Mouse (Mus musculus) midbrain, embryonic 12.5 days (tissue): ENCODE results near the gene Olfr447. TPM values are rescaled to one million over a fixed set of nuclear protein-coding genes. Genes with fewer than 3 reads are reported as not detected.

Source experiments
- ATAC-seq: fragments of 200-750 bp; cut with Nextera tagmentation; 2 replicates; pipeline ENCODE4 v1.8.0; 2017; ENCODE audit warnings: low read depth, moderate TSS enrichment, moderate library complexity; ENCODE audit not compliant: low FRiP score
- H3K27ac ChIP-seq: fragments of 300-500 bp; sonication (generic); replicated peaks from 2 replicates; pipeline ENCODE4 v1.5.1; 2016; ENCODE audit warnings: mild to moderate bottlenecking
- H3K27me3 ChIP-seq: fragments of 300-500 bp; sonication (generic); 2 replicates; pipeline ENCODE4 v1.6.1; 2016; ENCODE audit warnings: mild to moderate bottlenecking
- H3K36me3 ChIP-seq: fragments of 300-500 bp; sonication (generic); 2 replicates; pipeline ENCODE4 v1.6.1; 2016
- H3K4me1 ChIP-seq: fragments of 300-500 bp; sonication (generic); 2 replicates; pipeline ENCODE4 v1.6.1; 2016
- H3K4me2 ChIP-seq: fragments of 300-500 bp; sonication (generic); replicated peaks from 2 replicates; pipeline ENCODE4 v1.6.1; 2016; ENCODE audit warnings: mild to moderate bottlenecking, moderate library complexity
- H3K4me3 ChIP-seq: fragments of 300-500 bp; sonication (generic); 2 replicates; pipeline ENCODE4 v1.5.1; 2016; ENCODE audit warnings: mild to moderate bottlenecking
- H3K9ac ChIP-seq: fragments of 300-500 bp; sonication (generic); replicated peaks from 2 replicates; pipeline ENCODE4 v1.6.1; 2016; ENCODE audit warnings: mild to moderate bottlenecking, moderate library complexity
- H3K9me3 ChIP-seq: fragments of 300-500 bp; sonication (generic); 2 replicates; pipeline ENCODE4 v1.6.1; 2016; ENCODE audit warnings: mild to moderate bottlenecking
- WGBS: fragments of 180-500 bp; shearing (Covaris S2); methylation state at CpG from one replicate; pipeline ENCODE4 v1.1.7; 2016; 5-methylcytosine and 5-hydroxymethylcytosine counted together
- polyA plus RNA-seq: library from polyadenylated mRNA; unstranded; fragments of >200 nt; fragmentation: Nextera tagmentation; extraction: Ambion mirVana; gene quantifications from 2 replicates; pipeline ENCODE4 v1.2.1, GENCODE M21; 2016

Olfr447 gene
- polyA plus RNA-seq, result not detected in 2 replicates

- no peak within 1 kb of the TSS for H3K27ac ChIP-seq
- no peak for ATAC-seq
- no peaks in the 10 kb centered on the region for H3K9me3 ChIP-seq
- no peak within 1 kb of the TSS for H3K4me3 ChIP-seq
- no peak within 1 kb of the TSS for H3K4me2 ChIP-seq
- no peaks in the 10 kb centered on the region for H3K36me3 ChIP-seq
- no peaks in the 10 kb centered on the region for H3K27me3 ChIP-seq
- no peaks in the 10 kb centered on the region for H3K4me1 ChIP-seq
- H3K9ac ChIP-seq, result no peak within 1 kb of the TSS
These were observed at the start of gene Olfr447 for GRCm38 (mm10) chr6:42908578-42908977. Gene Olfr447, plus strand, starts transcription at chr6:42908878.

GRCm38 (mm10) chr6:42860222-42860819 is 48.4 kb upstream of the Olfr447 start:
- peak; percentile 77; the same call in 1 of the 2 replicates for ATAC-seq
- no peak overlapping the region for H3K4me3 ChIP-seq
- no peaks in the 10 kb centered on the region for H3K36me3 ChIP-seq
- H3K27ac ChIP-seq, result no peak overlapping the region
- no peaks in the 10 kb centered on the region for H3K4me1 ChIP-seq
- no peaks in the 10 kb centered on the region for H3K27me3 ChIP-seq
- H3K4me2 ChIP-seq, result no peak overlapping the region
- no peaks in the 10 kb centered on the region for H3K9me3 ChIP-seq
- WGBS, result 17% methylated on average over 4 of the region's 4 CpGs
- H3K9ac ChIP-seq, result no peak overlapping the region

GRCm38 (mm10) chr6:42869695-42870094 is 39.0 kb upstream of the Olfr447 start:
- H3K36me3 ChIP-seq, result no peaks in the 10 kb centered on the region
- no peak overlapping the region for H3K9ac ChIP-seq
- ATAC-seq, result peak; percentile 49; the same call in 1 of the 2 replicates
- H3K4me2 ChIP-seq, result no peak overlapping the region
- no peak overlapping the region for H3K27ac ChIP-seq
- H3K4me3 ChIP-seq, result no peak overlapping the region
- no peaks in the 10 kb centered on the region for H3K27me3 ChIP-seq
- no peaks in the 10 kb centered on the region for H3K4me1 ChIP-seq
- H3K9me3 ChIP-seq, result no peaks in the 10 kb centered on the region
- WGBS, result 76% methylated on average over 3 of the region's 3 CpGs

GRCm38 (mm10) chr6:42876323-42876722 is 32.4 kb upstream of the Olfr447 start:
- Histone ChIP-seq H3K4me2 (no peak overlapping the region), H3K27me3 (no peaks in the 10 kb centered on the region), H3K36me3 (no peaks in the 10 kb centered on the region), H3K9ac (no peak overlapping the region), H3K4me1 (no peaks in the 10 kb centered on the region), H3K9me3 (no peaks in the 10 kb centered on the region), H3K4me3 (no peak overlapping the region), H3K27ac (no peak overlapping the region)
- ATAC-seq, result no peak

GRCm38 (mm10) chr6:42890141-42890540 is 18.5 kb upstream of the Olfr447 start, which contains the start of gene Olfr448:
Gene Olfr448, plus strand, starts transcription at chr6:42890441.
- no peak for ATAC-seq
- WGBS, result 93% methylated on average over 1 of the region's 1 CpGs
- Histone ChIP-seq H3K4me3 (no peak within 1 kb of the TSS), H3K27ac (no peak within 1 kb of the TSS), H3K4me1 (no peaks in the 10 kb centered on the region), H3K36me3 (no peaks in the 10 kb centered on the region), H3K9me3 (no peaks in the 10 kb centered on the region), H3K27me3 (no peaks in the 10 kb centered on the region), H3K9ac (no peak within 1 kb of the TSS), H3K4me2 (no peak within 1 kb of the TSS)

- Histone ChIP-seq H3K36me3 (no peaks in the 10 kb centered on the region), H3K9me3 (no peaks in the 10 kb centered on the region), H3K4me1 (no peaks in the 10 kb centered on the region), H3K4me3 (no peak overlapping the region), H3K9ac (no peak overlapping the region), H3K4me2 (no peak overlapping the region), H3K27ac (no peak overlapping the region), H3K27me3 (no peaks in the 10 kb centered on the region)
- 10% methylated on average over 1 of the region's 1 CpGs for WGBS
- no peak for ATAC-seq
These were observed 8.3 kb upstream of the Olfr447 start for GRCm38 (mm10) chr6:42900345-42900744.

GRCm38 (mm10) chr6:42921077-42921476 is 12.4 kb downstream of the Olfr447 start, which contains the start of gene Olfr446:
Gene Olfr446, plus strand, starts transcription at chr6:42921377.
- H3K4me1 ChIP-seq, result no peaks in the 10 kb centered on the region
- H3K27ac ChIP-seq, result no peak within 1 kb of the TSS
- H3K27me3 ChIP-seq, result no peaks in the 10 kb centered on the region
- 66% methylated on average over 2 of the region's 2 CpGs for WGBS
- H3K9ac ChIP-seq, result no peak within 1 kb of the TSS
- H3K4me3 ChIP-seq, result no peak within 1 kb of the TSS
- H3K36me3 ChIP-seq, result no peaks in the 10 kb centered on the region
- ATAC-seq, result no peak
- H3K4me2 ChIP-seq, result no peak within 1 kb of the TSS
- no peaks in the 10 kb centered on the region for H3K9me3 ChIP-seq

GRCm38 (mm10) chr6:42948767-42949166 is 40.1 kb downstream of the Olfr447 start, which contains the start of gene Olfr444:
Gene Olfr444, plus strand, starts transcription at chr6:42949067.
- H3K27me3 ChIP-seq, result no peaks in the 10 kb centered on the region
- no peak within 1 kb of the TSS for H3K4me3 ChIP-seq
- H3K9ac ChIP-seq, result no peak within 1 kb of the TSS
- WGBS, result 69% methylated on average over 1 of the region's 1 CpGs
- H3K36me3 ChIP-seq, result no peaks in the 10 kb centered on the region
- no peak within 1 kb of the TSS for H3K27ac ChIP-seq
- H3K4me2 ChIP-seq, result no peak within 1 kb of the TSS
- no peaks in the 10 kb centered on the region for H3K4me1 ChIP-seq
- H3K9me3 ChIP-seq, result no peaks in the 10 kb centered on the region
- no peak for ATAC-seq

Other genes with a start within 250 kb of the Olfr447 start
- gene Tcaf1, start 198.8 kb upstream of the Olfr447 start, polyA plus RNA-seq, result 182 and 205 TPM in 2 replicates
- gene Olfr453, start 169.5 kb upstream of the Olfr447 start, polyA plus RNA-seq, result not detected in 2 replicates
- not detected in 2 replicates for gene Olfr38, start 152.5 kb upstream of the Olfr447 start, polyA plus RNA-seq
- not detected in 2 replicates for gene Olfr452, start 123.8 kb upstream of the Olfr447 start, polyA plus RNA-seq
- gene Olfr450, start 96.9 kb upstream of the Olfr447 start, polyA plus RNA-seq, result not detected in 2 replicates
- gene Olfr449, start 74.5 kb upstream of the Olfr447 start, polyA plus RNA-seq, result not detected in 2 replicates
- not detected in 2 replicates for gene Olfr448, start 18.4 kb upstream of the Olfr447 start, polyA plus RNA-seq
- gene Olfr446, start 12.5 kb downstream of the Olfr447 start, polyA plus RNA-seq, result not detected in 2 replicates
- not detected in 2 replicates for gene Olfr444, start 40.2 kb downstream of the Olfr447 start, polyA plus RNA-seq
- not detected in 2 replicates for gene Olfr441, start 197.5 kb downstream of the Olfr447 start, polyA plus RNA-seq
- gene Olfr237-ps1, start 237.7 kb downstream of the Olfr447 start, polyA plus RNA-seq, result not detected in 2 replicates